Mouse (Mus musculus) right cerebral cortex, postnatal 4 days (tissue): ENCODE data around the gene Pex6.
"Not testable (repeated sequence)": the region's sequence is repeated elsewhere in the genome, so short reads cannot be mapped to it uniquely, and the experiment has no call there.

Source experiments
- DNase-seq: peaks from one replicate; pipeline ENCODE4 v3.0.0-alpha.2; 2022

Gene Pex6

DNA sequence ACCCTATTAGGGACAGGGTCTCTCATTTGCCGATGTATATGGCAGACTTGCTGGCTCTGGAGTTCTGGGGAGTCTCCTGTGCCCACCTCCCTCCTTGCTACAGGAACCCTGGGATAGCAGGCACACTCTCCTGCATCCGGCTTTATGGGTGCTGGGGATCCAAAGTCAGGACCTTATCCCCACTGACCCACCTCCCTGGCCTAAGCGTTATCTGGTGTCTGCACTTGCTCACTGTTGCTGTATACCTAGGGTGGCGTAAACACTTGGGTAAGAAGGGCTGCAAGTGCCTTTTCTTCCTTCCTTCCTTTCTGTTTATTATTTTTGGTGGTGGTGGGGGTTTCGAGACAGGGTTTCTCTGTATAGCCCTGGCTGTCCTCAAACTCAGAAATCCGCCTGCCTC, 30.0 kb downstream of the Pex6 start:
- no peak for DNase-seq

DNA sequence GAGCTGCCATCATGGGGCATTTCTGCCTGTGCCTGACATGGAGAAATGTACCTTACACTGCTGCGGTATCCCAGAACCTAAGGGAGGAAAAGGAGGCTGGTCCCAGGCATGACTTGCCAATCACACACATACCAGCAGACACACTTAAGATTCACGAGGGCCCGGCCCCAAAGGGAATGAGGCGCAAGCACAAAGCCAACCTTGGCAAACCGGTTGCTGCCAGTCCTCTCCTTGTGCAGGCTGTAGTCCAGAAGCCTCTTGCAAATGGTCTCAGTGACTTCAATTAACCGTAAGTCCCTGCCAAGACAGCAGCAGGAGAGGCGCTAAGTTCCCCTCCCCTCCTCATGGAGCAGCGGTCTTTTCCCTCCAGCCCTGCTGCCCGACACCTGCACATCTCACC, 31.7 kb downstream of the Pex6 start:
- no peak for DNase-seq

DNA sequence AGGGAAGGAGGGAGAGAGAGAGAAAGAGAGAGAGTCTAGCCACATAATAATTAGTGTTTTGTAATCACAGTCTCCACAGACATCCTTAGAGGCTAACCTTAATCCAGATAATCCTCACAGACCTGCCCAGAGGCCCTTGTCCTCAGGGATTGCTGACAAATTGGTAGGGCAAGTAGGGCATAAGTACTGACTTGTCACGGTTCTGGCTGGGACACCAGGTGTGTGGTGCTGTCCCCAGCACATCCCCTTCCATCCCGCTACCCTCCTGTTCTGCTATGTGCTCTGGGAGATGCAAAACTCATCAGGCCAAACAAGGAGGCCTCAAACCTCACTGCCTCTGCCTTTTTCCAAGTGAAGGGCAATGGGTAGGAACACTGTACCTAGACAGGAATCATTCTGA, 34.2 kb downstream of the Pex6 start:
- DNase-seq: no peak

DNA sequence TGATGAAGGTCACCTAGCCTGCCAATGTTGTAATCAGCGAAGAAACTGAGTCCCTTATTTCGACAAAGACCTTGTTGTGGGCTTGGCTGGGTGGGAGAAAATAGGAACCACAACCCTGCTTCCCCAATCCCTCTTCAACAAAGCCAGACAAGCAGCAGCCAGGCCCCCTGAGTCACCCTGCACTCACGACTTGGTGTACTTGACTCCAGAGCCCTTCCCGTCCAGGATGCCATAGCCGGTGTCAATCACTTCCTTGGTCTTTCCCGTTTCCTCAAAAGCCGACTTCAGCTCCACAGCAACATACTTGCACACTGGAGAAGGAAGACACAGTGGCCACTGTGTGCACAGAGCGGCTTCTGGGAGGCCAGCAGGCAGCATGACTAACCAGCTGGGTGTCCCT, 36.0 kb downstream of the Pex6 start:
- DNase-seq: no peak

DNA sequence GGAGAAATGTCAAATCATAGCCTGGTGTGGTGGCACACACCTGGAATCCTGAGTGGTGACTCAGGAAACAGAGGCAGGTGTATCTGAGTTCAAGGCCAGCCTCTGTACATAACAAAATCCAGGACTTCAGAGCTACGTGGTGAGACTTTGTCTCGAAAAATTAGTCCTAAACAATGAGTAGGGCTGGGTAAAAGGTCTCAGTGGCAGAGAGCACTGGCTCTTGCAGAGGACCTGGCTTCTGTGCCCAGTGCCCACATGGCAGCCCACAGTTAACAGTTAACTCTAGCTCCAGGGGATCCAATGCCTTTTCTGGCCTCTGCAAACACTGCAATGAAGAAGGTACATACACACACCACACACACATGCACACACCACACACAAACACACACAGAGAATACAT, 36.5 kb downstream of the Pex6 start:
- no peak for DNase-seq

DNA sequence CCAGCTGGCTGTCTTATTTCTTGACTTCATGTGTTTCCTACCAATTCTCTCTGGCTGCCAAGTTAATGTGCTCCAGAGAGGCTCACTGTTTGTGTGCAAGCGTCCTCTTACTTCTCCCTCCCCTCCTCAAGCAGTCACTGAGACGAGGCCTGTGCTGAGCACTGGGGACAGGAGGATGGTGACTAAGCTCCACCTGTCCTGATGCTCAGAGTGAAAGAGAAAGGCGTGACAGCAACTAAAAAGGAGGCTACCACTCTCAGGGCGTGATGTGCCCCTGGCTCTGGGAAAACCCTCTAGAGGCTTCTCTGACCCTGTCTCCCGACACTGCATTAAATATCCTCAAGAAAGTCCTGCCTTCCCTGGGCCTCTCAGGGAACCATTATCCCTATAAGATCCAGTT, 38.0 kb downstream of the Pex6 start:
- no peak for DNase-seq

DNA sequence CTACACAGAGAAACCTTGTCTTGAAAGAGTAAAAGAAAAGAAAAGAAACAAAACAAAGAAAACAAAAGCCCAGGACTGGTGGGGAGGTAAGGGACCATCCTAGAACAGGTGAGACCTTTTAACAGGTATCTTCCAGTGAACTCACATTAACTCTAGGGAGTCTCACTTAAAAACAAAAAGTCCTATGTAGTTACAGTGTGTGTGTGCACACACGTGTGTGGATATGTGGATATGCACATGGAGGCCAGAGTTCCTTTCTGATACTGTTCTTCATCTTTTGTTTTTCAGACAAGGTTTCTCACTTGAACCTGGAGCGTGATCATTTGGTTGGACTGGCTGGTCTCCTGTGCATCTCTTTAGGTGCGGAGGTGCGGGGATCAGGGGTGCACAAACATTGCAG, 39.3 kb downstream of the Pex6 start:
- no peak for DNase-seq

DNA sequence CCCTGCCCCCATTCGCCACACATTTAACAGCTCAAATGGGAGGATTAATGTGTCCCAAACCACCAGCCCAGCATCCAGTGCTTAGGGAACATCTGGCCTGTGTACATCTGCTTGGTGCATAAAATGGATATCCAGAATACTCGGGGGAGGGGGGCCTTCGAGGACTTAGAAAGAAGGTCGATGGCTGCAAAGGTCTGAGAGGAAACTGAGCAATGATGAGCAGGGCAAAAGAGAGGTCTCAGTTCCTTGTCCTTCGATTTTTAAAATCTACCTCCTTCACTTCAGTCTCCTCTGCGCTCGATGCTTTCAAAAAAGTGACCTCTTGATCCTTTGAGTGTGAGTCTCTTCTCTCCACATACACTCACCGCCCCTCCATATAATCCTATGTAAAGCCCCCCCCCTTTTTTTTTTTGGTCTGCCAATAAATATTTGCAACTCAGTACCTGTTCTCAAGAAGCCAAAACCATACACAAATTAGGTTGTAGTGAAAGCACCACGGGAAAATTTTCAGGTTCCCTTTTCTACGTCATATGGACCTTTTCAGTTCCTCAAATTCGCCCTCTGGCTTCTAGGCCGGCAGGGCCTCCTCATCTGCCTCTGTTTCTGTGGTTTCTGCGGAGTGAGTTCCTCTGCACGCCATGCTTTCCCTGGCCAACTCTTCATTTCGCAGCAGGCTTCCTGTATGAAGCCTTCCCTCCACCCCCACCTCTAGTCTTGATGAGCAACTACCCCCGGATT, 40.0 kb downstream of the Pex6 start:
- no peak for DNase-seq

DNA sequence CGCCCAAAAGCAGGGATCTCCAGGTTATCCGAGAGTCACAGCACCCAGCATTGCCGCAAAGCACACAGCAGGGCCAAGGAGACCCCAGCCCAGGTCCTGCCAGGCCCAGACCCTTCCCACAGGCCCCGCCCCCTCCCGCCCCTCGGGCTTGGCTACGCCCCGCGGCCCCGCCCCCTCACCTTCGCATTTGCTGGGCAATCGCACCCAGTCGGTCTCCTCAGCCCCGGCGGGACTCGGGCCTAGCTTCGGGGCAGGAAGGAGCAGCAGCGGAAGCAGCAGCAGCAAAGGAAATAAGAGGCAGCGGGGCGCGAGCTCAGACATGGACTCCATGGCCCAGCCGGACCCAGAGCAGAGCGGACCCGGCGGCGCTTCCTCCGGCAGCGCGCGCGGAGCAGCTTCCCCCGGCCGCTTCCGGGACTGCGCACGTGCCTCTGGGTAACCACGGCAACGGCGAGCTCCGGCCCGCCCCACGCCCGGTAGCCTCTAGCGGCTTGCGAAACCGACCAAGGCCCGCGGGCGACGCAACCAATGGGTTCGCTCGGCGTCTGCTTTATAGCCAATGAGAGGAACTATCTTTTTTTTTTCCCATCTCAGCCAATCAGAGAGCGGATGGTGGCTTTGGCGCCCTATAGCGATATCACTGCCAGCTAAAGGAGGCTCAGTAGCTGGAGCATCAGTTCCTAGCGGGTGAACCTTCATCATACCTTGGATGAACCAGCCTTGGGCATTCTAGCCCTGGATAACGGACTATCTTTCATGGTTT, 40.7 kb downstream of the Pex6 start, which contains the start of gene Cnpy3:
Gene Cnpy3, minus strand, starts transcription at position 421 of the 763 bp plus-strand sequence.
- DNase-seq: peak; percentile 97

DNA sequence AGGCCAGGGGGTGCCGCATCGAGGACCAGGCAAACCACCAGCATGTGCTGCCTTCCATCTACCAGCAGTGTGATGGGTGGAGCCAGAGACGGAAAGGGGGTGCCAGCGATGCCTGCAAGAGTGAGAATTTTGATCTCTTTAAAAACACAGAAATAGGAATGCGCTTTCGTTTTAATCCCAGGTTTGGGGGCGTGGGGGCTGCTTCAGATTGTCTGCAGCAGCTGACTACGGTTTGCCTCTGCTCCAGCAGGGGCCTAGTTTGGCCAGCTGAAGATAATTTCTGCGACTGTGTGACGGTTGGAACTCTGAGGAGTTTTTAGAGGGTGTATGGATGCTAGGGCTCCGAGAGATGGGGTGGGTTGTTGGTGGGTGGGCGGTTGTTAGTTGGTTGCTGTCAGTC, 47.5 kb downstream of the Pex6 start:
- DNase-seq: no peak

DNA sequence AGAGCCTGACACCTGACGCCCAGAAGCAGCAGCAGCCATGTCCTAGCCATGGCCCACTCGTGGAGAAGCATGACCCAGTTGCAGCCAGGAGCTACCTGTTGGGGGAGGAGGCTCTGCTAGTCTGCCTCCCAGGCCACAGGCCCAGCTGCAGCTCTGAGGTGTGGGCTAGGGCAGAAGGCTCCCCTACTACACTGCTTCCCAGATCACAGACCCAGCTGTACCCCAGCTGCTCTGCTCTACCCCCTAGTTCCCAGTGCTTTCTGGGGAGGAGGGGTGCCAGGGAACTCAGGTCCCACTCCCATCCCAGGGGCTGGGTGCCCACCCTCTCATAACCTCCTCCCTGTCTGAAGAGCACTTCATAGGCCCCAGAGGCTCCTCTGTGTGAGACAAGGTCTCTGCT, 52.3 kb downstream of the Pex6 start, which contains the start of gene Ptcra:
Gene Ptcra, minus strand, starts transcription at position 169 of the 400 bp plus-strand sequence.
- no peak for DNase-seq

DNA sequence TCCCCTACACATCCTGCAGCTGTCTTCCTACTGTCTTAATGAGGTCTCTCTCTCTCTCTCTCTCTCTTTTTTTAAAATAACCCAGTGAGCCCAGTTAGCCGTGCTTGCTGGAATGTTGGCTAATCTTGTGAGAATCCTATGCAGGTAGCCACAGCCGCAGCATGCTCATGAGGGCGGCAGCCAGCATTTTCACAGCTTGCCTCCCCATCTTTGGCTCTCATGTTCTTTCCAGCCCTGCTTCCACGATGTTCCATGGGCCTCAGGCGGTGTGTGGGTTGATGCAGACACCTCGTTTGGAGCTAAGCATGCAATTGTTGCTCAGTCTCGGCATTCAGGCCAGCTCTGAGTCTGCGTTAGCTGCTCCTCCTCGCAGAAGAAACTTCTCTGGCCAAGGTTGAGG, 53.7 kb downstream of the Pex6 start:
- DNase-seq: not testable (repeated sequence)

DNA sequence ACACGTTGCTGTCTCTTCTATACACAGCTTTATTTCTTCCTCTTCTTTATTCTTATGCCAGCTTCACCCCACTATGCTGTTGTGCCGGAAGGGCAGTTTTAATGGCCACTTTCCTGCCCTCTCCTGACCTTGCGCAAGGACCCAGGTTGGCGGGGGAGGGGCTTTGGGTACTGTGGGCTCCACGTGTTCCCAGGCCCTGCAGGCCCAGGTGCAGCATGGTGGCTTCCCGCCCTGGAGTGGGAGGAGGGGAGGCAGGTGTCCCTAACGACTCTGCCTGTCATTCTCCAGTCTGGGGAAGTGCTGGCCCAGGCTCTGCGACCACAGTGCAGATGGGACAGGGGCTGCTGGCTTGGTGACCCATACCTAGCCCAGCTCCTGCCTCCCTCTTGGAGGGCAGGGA, 56.6 kb downstream of the Pex6 start:
- no peak for DNase-seq

DNA sequence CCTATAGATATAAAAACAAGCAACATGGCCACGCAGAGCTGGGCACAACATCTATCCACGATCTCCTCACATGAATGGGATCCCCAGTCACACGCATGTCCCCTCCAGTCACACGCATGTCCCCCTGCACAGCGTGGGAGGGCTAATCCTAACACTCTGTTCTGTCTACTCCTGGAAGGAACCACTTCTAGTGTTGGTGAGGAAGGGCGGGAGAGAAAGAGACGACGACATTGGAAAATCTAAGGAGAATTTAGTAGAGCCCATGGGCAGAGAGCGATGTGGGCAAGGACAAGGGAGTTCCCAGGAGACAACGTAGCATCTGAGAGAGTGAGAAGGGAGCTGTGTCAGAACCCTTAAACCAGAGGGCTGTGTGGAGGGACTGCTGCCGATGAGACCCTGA, 59.3 kb downstream of the Pex6 start:
- no peak for DNase-seq

DNA sequence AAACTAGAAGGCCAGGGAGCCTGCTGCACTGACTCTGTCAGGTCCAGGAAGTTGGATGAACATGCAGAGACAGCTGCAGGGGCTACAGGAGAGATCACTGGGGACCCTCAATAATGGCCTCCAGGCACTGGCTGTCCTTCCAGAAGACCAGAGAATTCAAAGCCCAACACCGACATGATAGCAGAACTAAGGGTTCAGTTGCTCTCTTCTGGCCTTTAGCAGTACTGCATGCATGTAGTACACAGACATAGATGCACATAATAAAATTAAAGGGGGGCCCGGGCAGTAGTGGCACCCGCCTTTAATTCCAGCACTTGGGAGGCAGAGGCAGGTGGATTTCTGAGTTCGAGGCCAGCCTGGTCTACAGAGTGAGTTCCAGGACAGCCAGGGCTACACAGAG, 59.8 kb downstream of the Pex6 start:
- no peak for DNase-seq

DNA sequence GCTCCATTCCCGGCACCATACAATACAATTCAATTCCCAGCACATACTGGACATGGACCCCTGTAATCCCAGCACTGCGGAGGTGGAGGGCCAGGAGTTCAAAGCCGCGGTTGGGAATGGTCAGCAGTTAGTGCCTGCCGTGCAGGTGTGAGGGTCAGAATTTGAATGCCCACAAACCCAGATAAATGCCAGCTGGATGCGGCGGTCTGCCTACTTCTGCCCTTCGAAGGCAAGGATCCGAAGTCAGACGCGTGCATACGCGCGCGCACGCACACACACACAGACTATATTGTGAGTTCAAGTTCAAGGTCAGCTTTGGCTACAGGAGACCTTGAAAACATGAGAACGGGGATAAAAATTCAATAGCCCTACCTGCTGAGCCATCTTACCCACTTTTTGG, 60.4 kb downstream of the Pex6 start:
- DNase-seq: no peak

DNA sequence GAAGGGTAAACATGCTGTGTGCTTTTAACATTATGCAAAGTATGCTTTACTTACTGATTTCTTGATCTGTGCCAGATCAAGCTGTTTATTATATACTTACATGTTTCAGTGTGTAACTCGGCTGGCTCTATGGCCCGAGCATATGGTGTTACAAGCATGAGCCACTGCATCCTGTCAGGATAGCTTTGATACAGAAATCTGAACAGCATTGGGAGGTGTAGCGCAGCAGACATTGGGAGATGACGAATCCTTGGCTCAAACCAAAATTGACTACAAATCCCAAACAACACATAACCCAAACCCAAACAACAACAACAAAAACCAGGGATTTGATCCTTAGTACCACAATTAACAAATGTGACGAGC, 60.8 kb downstream of the Pex6 start:
- DNase-seq: no peak

DNA sequence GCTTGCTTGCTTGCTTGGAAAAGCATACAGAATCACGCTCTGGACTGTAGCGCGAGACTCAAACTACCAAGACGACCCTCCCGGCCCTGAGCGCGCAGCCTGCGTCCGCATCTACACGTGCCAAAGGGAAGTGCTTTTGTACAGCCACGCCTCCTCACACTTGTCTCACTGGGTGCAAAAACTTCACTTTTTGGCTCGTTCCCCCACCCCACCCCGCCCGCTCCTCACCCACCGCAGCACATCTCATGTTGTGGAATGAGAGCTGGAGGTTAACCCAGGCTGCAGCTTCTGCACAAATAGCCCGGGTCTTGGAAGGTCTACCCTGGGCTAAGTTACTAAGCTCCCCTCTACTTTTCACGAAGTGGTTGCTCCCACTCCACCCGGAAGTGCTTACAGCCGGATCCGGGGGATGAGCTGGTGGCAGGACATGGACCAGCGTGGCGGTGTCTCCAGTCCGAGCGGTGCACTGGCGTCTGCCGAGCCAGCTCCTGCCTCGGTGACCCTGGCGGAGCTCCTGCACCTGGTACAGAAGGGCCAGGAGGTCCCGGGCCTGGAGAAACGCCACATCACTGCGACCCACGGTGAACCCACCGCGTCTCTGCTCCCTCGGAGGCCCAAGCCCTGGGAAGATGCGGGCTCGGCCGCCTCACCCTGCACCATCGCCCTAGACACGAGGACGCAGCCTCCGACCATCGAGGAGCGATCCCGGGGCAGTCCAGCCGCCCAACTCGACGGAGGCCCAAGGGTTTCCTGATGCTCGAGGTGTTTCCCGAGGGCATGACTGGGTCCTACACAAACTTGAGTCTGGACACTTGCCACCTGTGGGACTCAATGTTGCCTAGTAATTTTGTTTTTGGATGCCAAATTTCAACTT, 61.4 kb downstream of the Pex6 start, which contains the start of gene 2310039H08Rik:
Gene 2310039H08Rik, plus strand, starts transcription at position 232 of the 874 bp plus-strand sequence.
- peak; percentile 76 for DNase-seq

DNA sequence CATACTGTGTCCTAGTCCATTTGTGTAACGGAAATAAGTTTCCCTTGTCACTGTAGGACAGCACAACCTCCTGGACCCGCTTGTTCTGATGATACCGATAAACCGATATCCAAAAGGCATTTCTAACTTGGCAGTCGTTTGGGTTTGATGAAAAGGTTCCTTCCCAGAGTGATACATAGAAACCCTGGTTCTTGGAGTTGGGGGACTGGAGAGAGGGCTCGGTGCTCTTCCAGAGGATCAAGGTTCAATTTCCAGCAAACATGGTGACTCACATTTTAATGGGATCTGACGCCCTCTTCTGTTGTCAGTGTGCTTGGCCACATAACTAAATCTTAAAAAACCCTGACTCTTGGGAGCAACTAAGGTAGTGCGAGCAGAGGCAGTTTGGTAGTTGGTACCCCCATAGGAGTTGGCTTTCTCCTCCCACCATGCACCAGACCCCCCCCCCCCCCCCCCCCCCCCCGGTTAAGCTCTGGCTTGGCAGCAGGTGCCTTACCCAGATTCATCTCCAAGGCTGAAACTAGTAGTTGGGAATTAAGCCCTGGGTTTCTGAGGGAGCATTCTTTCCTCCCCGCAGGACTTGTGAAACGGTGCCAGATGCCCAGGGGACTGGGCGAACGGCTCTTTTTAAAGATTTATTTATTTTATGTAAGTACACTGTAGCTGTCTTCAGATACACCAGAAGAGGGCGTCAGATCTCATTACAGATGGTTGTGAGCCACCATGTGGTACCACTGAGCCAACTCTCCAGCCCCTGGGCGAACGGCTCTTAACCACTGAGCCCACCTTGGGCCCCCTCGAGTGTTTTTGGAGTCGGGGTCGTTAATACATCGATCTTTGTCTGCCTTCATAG, 62.2 kb downstream of the Pex6 start:
- no peak for DNase-seq

DNA sequence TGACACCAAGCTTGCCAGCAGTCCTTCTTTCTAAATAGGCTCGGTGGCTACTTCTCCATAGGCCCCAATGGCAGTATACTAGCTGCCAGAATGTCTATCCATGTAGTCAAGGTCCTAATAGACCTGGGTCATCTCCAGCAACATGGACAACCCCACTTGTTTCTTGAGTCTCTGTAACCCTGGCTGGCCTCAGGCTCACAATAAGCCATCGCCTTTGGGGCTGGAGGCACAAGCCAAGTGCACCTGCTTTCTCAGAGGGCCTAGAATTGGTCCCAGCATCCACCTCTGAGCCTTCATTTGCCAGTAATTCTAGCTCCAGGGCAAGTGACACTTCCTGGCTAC, 62.8 kb downstream of the Pex6 start:
- DNase-seq: no peak

DNA sequence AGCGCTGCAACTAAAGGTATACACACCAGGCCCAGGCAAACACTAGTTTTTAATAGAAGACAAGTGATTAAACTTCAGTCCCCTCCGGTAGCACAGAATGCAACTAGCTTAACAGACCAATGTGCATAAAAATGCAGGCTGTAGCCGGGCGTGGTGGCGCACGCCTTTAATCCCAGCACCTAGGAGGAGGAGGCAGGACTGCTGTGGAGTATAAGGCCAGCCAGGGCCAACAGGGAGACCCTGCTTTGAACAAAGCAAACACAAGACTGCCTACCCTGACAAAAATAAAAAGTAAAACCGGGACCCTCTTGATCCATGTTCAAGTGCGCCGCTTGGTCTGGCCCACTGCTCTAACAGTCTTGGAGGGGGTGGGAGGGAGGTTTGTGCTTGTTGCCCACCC, 63.8 kb downstream of the Pex6 start:
- DNase-seq: no peak
